Mouse (Mus musculus) kidney, postnatal 25 days (tissue): ENCODE measurements at regions not wholly inside any gene's neighbourhood (a gene's known extent, or its start where the extent isn't known, plus 50 kb on each side); places are given as distances from the start of the nearest gene placed in this dataset.

Experiments
- DNase-seq, 2 experiments: peaks; one replicate each; pipeline ENCODE4 v3.0.0; 2021; ENCODE audit warnings: mixed read lengths in 2 of 2

DNA sequence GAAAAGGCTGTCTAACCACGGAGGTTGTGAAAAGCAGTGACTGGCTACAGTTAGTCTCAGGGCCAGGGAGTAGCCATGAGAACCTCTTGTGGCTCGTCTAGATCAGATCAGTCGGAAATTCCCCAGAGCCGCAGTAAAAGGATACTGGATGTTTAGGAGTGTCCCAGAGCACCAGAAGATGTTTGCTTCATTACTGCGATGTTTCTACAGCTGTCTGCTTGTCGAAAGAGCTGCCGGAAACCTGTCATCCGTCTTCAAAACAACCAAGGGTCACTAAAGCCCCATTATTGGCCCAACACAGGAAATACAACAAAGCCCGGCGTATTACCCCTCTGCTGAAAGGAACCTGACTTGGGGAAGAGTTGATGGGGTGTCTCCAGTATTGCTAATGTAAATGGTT, 245.2 kb upstream of the 1700056E22Rik start:
- peak in 1 of 2 experiments; percentile 10 for DNase-seq

DNA sequence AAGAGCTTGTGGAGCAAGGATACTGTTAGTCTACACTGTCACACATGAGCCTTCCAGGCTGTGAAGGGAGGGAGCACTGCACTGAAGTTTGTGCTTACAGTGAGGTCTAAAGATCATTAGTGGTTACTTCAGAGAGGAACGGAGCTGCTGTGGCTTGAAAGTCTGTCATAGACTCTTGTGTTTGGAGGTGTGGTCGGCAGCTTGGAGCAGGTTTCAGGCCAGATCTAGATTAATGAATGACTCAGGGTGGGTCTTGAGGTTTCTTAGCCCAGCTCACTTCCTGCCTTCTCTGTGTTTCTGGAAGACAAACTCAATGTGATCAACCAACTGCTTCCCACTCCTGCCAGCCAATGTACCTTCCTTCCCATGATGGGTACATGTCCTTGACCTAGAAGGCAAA, 242.9 kb upstream of the 1700056E22Rik start:
- no peak for DNase-seq

- no peak for DNase-seq
Observed at GRCm38 (mm10) chr1:184275877-184276276, 241.8 kb upstream of the 1700056E22Rik start.

DNA sequence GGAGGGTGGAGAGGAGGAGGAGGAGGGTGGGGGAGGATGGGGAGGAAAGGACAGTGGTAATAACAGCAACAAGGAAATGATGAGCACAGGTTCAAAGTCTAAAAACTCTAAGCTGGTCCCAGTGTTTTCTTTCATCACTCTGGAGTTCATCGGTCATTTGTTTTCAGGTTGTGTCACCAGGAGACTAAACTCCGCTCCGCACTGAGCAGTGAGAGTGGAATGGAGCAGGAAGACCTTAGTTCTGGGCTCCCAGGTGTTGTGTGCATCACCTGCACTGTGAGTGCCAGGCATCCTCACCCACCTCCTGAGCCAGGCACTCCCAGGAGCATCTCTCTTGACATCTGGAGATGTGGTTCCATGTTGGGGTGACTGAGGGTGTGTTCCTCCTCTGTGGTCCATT, 241.3 kb upstream of the 1700056E22Rik start:
- no peak for DNase-seq

DNA sequence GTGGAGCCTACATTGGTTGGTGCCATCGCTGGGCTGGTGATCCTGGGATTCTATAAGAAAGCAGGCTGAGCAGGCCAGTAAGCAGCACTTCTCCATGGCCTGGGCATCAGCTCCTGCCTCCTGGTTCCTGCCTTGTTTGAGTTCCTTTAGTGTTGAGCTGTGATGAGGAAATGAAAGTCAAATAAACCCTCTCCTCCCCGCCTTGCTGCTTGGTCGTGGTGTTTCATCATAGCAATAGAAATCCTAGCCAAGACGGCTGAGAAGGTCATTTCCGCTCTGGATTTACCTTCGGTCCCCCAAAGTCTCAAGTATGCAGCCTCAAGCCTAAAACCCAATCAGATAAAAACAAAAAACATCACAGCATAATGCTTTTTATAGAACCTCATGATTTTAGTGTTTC, 240.6 kb upstream of the 1700056E22Rik start:
- no peak for DNase-seq

DNA sequence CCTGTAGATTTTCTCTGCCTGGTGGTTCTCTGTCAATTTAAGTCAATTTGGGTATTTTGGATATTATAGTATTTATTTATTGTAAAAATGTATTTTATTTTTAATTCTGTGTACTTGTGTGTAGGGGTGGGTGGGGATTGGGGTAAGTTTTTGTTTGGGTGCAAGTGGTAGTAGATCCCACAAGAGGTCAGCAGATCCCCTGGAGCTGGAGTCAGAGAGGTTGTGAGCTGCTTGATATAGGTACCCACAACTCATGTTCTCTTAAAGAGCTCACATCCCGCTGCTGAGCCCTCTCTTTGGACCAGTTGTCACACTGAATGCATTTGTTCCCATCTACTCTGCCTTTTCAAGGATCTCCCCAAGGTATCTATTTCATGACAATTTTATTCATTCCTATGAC, 239.6 kb upstream of the 1700056E22Rik start:
- no peak for DNase-seq

DNA sequence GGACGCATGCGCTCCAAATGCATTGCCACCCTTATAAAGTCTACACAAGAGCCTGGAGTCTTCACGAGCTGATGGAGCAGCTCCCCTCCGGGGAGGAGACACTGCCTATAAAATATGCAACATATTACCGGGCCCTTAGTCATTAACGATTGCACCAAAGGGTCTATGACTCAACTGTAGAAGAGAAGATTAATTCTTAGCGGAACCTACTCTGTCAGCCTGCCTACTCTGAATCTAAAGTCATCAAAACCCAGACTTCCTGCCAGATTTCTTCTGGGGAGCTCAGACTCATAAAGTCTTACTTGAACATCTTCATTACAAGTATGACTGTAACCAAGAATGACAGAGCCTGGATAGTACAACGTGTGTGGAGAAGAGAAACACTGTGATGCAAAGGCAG, 237.2 kb upstream of the 1700056E22Rik start:
- DNase-seq = no peak

DNA sequence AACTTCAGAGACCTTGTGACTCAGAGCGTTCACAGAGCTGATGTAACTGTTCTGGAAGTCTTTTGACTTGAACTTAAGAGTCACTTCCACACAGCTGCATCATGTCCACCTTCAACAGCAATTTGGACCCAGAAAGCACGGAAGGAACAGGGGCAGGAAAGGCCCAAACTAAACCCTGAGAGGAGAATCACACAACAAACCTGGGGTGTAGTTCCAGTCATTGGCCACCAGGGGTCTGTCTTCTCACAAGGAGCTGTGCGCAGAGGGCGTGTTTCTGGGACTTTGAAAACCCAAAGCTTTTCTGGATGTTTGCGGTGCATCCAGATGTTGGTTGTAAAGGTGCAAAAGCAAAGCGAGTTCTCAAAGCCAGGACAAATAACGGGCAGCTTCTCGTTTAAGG, 231.9 kb upstream of the 1700056E22Rik start:
- DNase-seq = peak; percentile 71 to 73

- DNase-seq = peak in 1 of 2 experiments; percentile 16
Observed at GRCm38 (mm10) chr1:184262975-184263374, 228.9 kb upstream of the 1700056E22Rik start.

GRCm38 (mm10) chr1:184261385-184261727, 227.3 kb upstream of the 1700056E22Rik start:
- DNase-seq = no peak

- no peak for DNase-seq
Observed at GRCm38 (mm10) chr1:184260722-184261384, 226.8 kb upstream of the 1700056E22Rik start.

- DNase-seq = no peak
Observed at GRCm38 (mm10) chr1:184259853-184260252, 225.8 kb upstream of the 1700056E22Rik start.

DNA sequence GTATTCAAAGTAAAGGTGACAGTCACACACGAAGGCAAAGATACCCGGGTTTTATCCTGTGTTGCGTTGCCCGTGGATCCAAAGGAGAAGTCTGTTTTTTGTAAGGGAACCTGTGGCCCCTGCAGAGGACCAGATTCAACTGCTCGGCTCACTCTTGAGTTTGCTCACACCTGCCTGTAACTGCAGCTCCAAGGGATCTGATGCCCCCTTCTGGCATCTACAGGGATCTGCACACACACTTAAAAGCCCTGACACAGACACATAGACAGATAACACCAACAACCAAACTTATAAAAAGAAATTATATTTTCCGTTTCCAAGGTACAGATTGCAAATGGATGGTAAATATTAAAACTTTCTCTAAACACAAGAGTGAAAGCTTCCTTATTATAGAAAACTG, 223.3 kb upstream of the 1700056E22Rik start:
- DNase-seq = no peak

GRCm38 (mm10) chr1:184254951-184255350, 220.8 kb upstream of the 1700056E22Rik start:
- DNase-seq = no peak

- DNase-seq = no peak
Observed at GRCm38 (mm10) chr1:184244730-184245488, 210.8 kb upstream of the 1700056E22Rik start.

GRCm38 (mm10) chr1:184244296-184244695, 210.2 kb upstream of the 1700056E22Rik start:
- no peak for DNase-seq

- no peak for DNase-seq
Observed at GRCm38 (mm10) chr1:184241846-184242245, 207.7 kb upstream of the 1700056E22Rik start.

DNA sequence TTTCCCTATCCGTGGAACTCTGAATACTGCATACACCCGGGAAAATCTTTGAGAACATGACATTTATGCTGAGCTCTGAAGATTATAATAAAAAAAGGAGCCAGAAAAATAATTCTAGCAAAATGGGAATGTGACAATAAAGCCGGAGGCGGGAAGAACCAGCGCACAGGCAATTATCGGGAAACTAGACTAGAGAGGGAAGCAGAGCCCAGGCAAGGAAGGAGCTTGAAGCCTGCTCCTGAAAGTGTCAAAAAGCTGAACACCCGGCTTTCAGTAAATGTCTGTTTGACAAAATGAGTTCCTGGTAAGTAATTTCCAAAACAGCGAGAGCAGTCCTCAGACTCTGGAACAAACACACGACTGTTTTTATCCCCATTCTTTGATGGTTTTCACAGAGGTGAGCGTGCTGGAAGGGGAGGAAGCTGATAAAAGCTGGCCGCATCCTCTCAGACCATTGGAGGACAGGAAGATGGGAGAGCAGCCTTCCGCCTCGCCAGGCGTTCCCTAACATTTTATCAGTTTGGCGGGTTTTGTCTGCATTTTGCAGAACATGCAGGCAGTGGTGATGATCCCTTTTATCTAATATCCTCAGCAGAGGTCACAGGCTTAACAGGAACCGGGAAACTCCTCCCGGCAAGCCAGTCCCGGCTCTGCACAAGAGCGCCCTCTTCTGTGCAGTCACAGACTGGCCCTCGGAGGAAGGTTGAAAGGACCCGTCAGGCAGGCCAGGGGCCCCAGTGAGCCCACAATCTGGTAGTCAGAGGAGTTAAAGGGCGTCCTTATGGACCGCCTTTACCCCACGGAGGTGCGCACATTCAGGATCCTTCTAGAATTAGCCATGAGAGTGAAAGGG, 201.3 kb upstream of the 1700056E22Rik start:
- peak; percentile 66 for DNase-seq

DNA sequence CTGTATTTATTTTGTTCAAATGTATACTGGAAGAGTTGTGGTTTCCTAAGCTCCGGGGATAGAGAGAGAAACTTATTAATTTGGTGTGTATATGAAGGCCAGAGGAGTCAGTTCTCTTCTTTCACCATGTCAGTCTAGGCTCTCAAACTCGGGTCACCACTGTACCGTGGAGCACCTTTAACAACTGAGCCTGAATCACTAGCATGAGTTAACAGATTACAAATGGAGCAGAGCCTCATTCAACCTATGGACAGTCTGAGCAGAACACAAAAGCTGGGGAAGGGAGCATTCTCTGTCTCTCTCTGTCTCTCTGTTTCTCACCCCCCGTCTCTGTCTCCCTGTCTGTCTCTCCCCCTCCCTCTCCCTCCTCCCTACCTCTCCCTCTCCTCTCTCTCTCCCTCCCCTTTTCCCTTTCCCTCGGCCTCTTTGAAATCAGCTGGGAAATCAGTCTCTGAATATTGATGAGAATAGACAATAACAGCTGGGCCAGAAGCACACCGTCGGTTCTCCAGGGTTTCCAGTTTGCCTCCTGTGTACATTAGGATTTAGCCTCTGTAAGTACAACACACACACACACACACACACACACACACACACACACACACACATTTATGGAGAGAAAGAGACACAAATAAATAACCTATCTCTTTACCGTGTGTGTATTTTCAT, 200.4 kb upstream of the 1700056E22Rik start:
- no peak for DNase-seq

DNA sequence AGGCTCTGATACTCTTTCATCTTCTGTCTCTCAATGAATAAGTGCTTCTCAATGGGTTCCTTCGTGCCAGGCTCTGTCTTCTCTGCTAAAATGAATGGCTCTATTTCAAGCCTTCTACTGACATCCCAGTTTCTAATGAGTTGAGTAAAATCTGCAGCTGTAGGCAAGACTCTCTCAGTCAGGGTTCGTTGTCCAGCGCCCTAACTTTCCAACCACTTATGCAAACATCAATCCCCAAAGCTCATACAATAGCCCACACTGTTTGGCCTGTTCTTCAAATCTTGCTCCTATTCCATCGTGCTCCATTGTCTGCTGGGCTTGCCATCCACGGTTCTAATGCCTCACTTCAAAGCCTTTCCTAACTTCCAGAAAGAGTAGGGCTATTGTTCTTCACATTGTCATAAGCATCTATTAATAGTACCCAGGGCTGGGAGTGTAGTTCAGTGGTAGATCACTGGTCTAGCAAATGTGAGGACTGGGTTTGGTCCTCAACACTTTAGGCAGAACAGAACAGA, 199.7 kb upstream of the 1700056E22Rik start:
- DNase-seq = no peak

DNA sequence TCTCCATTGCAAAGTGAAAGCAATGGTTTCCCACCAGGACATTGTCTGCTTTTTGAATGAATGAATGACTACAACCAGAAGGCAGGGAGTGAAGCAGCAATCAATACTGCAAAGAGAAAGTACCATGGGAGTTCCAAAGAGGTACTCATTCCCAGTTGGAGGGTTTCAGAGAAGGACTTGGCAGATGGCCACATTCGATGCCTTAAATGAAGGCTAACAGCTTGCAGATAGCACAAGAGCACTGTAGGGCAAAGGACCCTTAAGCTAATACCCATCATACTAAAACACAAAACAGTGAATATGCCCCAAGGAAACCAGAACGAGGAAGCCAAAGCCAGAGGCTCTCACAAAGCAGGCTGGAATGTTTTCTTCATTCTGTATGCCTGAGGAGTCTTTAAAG, 188.2 kb upstream of the 1700056E22Rik start:
- DNase-seq = no peak

- DNase-seq = no peak
Observed at GRCm38 (mm10) chr1:184221792-184222191, 187.7 kb upstream of the 1700056E22Rik start.

GRCm38 (mm10) chr1:184197272-184197671, 163.2 kb upstream of the 1700056E22Rik start:
- no peak for DNase-seq
